Mouse (Mus musculus): ENCODE measurements at regions not wholly inside any gene's neighbourhood (a gene's known extent, or its start where the extent isn't known, plus 50 kb on each side); places are given as distances from the start of the nearest gene placed in this dataset.

- Histone ChIP-seq H3K4me3 (no peak overlapping the region), H3K36me3 (no peaks in the 10 kb centered on the region), H3K4me2 (no peak overlapping the region), H3K27me3 (replicated peaks) (no peaks in the 10 kb centered on the region; the same call in 1 of the 2 replicates), H3K4me1 (replicated peaks) (no peaks in the 10 kb centered on the region), H3K27ac (ENCODE audit: poor library complexity, severe bottlenecking) (no peak overlapping the region), H3K9ac (no peak overlapping the region), H3K9me3 (replicated peaks) (no peaks in the 10 kb centered on the region)
- 88% methylated on average over 5 of the region's 5 CpGs for WGBS
- ATAC-seq (ENCODE audit: insufficient number of reproducible peaks, low FRiP score), result no peak
Observed at GRCm38 (mm10) chr9:32815473-32815872, 179.5 kb downstream of the Ets1 start.

GRCm38 (mm10) chr9:32816649-32817425, 180.8 kb downstream of the Ets1 start:
- Histone ChIP-seq H3K4me2 (no peak overlapping the region), H3K27ac (ENCODE audit: poor library complexity, severe bottlenecking) (no peak overlapping the region), H3K4me3 (no peak overlapping the region), H3K4me1 (replicated peaks) (no peaks in the 10 kb centered on the region), H3K9me3 (replicated peaks) (no peaks in the 10 kb centered on the region), H3K36me3 (no peaks in the 10 kb centered on the region), H3K27me3 (replicated peaks) (no peaks in the 10 kb centered on the region; the same call in 1 of the 2 replicates), H3K9ac (no peak overlapping the region)
- ATAC-seq (ENCODE audit: insufficient number of reproducible peaks, low FRiP score), result no peak
- 72% methylated on average over 9 of the region's 9 CpGs for WGBS

DNA sequence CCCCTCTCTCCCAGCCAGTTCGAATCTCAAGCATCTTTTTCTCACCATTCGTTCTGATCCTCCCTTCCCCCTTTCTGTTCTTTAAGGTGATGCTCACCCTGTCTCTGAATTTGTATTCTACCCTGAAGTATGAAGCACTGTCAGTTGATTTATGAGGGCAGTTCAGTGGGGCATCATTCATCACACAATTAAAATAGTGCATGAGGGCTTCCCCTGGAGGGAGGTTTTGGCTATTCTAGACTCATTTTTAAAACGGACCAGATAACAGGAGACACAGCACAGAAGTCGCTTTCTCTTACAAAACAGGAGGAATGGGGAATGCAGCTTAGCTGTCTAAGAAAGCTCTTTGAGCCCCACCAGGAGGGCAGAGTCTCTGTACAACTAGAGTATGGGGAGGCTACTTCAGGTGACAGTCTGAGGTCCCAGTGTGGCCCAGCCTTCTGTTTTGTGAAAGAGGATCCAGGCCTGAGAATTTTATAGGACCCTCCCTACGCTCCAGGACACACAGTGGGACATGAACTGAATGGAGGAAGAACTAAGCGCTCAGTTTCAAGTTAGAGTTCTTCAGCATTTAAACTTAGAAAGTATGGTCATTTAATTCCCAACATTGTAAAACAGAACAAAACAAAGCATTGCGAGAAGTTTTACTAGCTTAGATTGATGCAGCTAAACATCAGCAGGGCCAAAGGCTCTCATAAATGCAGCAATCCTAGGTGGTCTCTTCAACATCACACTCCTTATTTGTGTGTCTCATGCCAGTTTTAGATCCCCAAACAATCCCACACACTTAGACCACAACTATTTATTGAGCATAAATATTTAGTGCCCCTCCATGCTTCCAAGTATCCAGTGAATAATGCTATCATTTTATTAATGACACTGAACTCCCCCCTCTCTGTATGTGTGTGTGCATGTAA, 181.7 kb downstream of the Ets1 start:
- no peaks in the 10 kb centered on the region; the same call in 1 of the 2 replicates for H3K27me3 ChIP-seq (replicated peaks)
- no peak for ATAC-seq (ENCODE audit: insufficient number of reproducible peaks, low FRiP score)
- H3K36me3 ChIP-seq, result no peaks in the 10 kb centered on the region
- H3K4me2 ChIP-seq, result no peak overlapping the region
- 66% methylated on average over 7 of the region's 7 CpGs for WGBS
- H3K4me3 ChIP-seq, result no peak overlapping the region
- H3K9ac ChIP-seq, result no peak overlapping the region
- H3K9me3 ChIP-seq (replicated peaks), result no peaks in the 10 kb centered on the region
- no peak overlapping the region for H3K27ac ChIP-seq (ENCODE audit: poor library complexity, severe bottlenecking)
- no peaks in the 10 kb centered on the region for H3K4me1 ChIP-seq (replicated peaks)

DNA sequence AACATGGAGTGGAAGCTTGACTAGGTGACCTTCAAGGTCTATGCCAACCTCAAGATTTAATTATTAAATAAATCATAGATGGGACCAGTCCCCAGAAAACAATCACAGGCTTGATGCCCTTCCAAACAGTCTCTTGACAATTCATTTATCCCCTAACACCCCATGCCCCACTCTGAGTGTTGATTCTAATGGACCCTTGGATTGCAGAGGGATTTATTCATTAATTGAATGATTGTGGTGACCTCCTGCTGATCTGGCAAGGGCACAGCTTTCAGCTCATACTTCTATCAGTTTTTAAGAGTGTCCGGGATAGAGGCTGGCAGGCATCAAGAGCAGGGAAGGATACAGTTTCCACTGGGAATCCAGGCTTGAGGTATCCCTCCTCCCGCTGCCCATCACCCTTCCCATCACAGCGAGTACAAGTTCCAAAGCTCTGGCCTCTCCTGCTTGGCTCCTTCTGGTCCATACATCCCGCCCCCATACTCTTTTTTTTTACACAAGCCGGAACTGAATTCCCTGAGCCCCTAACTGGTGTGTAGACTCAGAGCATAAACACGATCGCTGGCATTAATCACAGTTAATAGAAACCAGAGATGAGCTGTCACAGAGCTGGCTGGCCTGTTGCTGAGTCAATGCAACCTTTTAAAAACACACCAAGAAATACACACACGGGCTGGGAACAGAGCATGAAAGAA, 187.6 kb downstream of the Ets1 start:
- H3K9me3 ChIP-seq (replicated peaks), result no peaks in the 10 kb centered on the region
- no peak for ATAC-seq (ENCODE audit: insufficient number of reproducible peaks, low FRiP score)
- H3K4me1 ChIP-seq (replicated peaks), result 0 out of 2 replicates have a peak, but pooled peaks cover 5% of the 10 kb centered on the region
- H3K27me3 ChIP-seq (replicated peaks), result no peaks in the 10 kb centered on the region
- H3K27ac ChIP-seq (ENCODE audit: poor library complexity, severe bottlenecking), result 0 out of 2 replicates have a peak overlapping the region, but pooled peaks have one; percentile 6
- H3K4me3 ChIP-seq, result no peak overlapping the region
- 34% methylated on average over 8 of the region's 8 CpGs for WGBS
- no peak overlapping the region for H3K4me2 ChIP-seq
- H3K36me3 ChIP-seq, result no peaks in the 10 kb centered on the region
- H3K9ac ChIP-seq, result no peak overlapping the region

GRCm38 (mm10) chr9:32824134-32824531, 188.1 kb downstream of the Ets1 start:
- Histone ChIP-seq H3K4me3 (no peak overlapping the region), H3K4me2 (no peak overlapping the region), H3K9ac (no peak overlapping the region), H3K36me3 (no peaks in the 10 kb centered on the region), H3K27me3 (replicated peaks) (no peaks in the 10 kb centered on the region), H3K9me3 (replicated peaks) (no peaks in the 10 kb centered on the region), H3K4me1 (replicated peaks) (0 out of 2 replicates have a peak, but pooled peaks cover 5% of the 10 kb centered on the region), H3K27ac (ENCODE audit: poor library complexity, severe bottlenecking) (0 out of 2 replicates have a peak overlapping the region, but pooled peaks have one; percentile 33)
- WGBS, result 67% methylated on average over 6 of the region's 6 CpGs
- ATAC-seq (ENCODE audit: insufficient number of reproducible peaks, low FRiP score), result no peak

DNA sequence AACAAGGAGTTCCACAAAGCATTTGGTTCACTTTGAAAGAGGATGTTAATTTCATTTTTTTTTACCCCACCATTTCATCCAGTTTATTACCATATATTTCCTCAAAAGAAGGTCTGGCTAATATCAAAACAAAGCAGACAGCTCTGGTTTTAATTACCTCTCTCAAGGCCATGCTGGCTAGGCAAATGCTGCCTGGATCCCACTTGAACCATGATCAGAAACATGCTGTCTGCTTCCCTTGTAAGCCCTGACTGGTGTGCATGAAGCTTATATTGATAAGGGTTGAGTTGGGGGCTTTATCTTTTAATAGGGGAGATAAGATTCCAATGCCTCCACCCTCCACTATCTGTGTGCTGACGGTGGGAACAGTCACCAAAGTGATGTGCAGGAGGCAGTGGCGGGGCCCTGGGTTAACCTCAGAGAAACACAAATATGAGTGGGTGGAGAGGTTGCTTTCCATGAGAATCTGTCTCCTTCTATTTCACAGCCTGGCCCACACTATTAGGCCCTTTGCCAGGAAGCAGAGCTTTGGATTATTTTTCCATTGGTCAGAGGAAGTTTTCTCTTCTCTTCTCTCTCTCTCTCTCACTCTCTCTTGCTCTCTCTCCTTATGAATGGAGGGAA, 194.4 kb downstream of the Ets1 start:
- H3K36me3 ChIP-seq, result no peaks in the 10 kb centered on the region
- H3K27ac ChIP-seq (ENCODE audit: poor library complexity, severe bottlenecking), result peak overlapping the region; percentile 56
- peak; percentile 82 for ATAC-seq (ENCODE audit: insufficient number of reproducible peaks, low FRiP score)
- H3K9me3 ChIP-seq (replicated peaks), result no peaks in the 10 kb centered on the region
- 5% methylated on average over 2 of the region's 2 CpGs for WGBS
- H3K4me3 ChIP-seq, result no peak overlapping the region
- no peak overlapping the region for H3K4me2 ChIP-seq
- H3K27me3 ChIP-seq (replicated peaks), result no peaks in the 10 kb centered on the region
- H3K9ac ChIP-seq, result no peak overlapping the region
- peaks cover 23% of the 10 kb centered on the region for H3K4me1 ChIP-seq (replicated peaks)

DNA sequence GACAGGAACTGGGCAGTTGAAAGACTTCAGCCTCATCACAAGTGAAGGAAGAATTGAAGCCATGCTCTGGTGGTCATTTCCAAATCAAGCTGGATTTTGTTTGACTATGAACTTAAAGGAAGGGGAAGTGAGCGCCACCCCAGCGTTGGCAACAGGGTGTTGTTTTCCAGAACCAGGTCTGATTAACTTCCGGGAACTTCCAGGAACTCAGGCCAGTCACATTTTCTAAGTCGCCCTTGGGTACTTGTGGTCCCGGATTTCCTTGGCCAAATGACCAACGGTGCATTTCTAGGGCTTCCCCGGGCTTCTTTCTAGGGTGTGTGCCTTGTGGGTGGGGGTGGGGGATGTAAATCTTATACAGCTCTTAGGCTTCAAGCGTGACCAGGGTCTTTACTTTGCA, 197.4 kb downstream of the Ets1 start:
- WGBS, result 78% methylated on average over 8 of the region's 8 CpGs
- 0 out of 2 replicates have a peak, but pooled peaks cover 6% of the 10 kb centered on the region for H3K9me3 ChIP-seq (replicated peaks)
- H3K4me1 ChIP-seq (replicated peaks), result peaks cover 36% of the 10 kb centered on the region
- no peaks in the 10 kb centered on the region for H3K27me3 ChIP-seq (replicated peaks)
- no peak overlapping the region for H3K9ac ChIP-seq
- no peaks in the 10 kb centered on the region for H3K36me3 ChIP-seq
- no peak overlapping the region for H3K4me2 ChIP-seq
- H3K27ac ChIP-seq (ENCODE audit: poor library complexity, severe bottlenecking), result peak overlapping the region; percentile 68
- H3K4me3 ChIP-seq, result no peak overlapping the region
- no peak for ATAC-seq (ENCODE audit: insufficient number of reproducible peaks, low FRiP score)

DNA sequence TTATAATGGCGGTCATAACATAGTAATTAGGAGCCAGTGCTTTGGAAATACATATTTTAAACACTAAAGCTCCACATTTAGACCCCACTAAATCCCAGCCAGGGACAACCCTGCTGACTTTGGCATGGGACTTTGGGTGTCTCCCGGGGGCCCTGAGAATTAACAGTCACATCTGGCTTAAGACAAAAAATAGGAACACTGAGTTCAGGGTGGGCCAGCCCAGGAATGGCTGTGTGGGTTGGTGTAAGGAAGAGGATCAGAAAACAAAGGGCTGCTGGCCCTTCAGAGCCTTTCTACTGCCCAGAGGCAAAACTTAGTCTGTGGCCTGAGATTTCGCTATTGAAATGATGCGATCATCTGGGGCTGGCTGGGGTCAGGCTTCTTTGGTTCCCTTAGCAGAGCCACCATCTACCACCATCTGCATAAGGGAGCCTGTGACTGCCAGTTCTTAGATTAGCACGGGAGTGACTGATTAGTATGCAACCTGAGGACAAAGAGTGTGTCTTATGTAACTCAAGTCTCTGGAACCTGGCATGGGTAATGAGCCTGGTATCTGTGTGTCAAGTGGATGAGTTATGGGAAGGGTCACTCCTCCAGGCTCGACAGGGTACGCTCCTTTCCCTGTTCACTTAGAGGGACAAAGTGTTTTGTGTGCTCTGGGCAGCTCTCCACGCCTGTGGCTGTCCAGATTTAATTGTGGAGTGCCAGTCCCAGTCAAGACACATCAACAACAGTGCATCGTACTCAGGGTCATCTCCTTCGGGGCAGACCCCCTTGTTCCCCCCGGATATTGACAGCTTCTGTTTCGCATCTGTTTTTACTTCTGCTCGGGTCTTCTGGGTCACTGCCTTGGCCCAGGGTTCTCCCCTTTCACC, 199.0 kb downstream of the Ets1 start:
- Histone ChIP-seq H3K4me1 (replicated peaks) (peaks cover 33% of the 10 kb centered on the region), H3K9ac (no peak overlapping the region), H3K9me3 (replicated peaks) (0 out of 2 replicates have a peak, but pooled peaks cover 6% of the 10 kb centered on the region), H3K4me2 (peak overlapping the region; percentile 33; the same call in 1 of the 2 replicates), H3K4me3 (no peak overlapping the region), H3K36me3 (no peaks in the 10 kb centered on the region), H3K27me3 (replicated peaks) (no peaks in the 10 kb centered on the region), H3K27ac (ENCODE audit: poor library complexity, severe bottlenecking) (no peak overlapping the region)
- ATAC-seq (ENCODE audit: insufficient number of reproducible peaks, low FRiP score), result no peak
- 40% methylated on average over 13 of the region's 13 CpGs for WGBS

- 17% methylated on average over 4 of the region's 4 CpGs for WGBS
- Histone ChIP-seq H3K4me1 (replicated peaks) (peaks cover 29% of the 10 kb centered on the region), H3K4me3 (no peak overlapping the region), H3K4me2 (peak overlapping the region; percentile 33; the same call in 1 of the 2 replicates), H3K9me3 (replicated peaks) (0 out of 2 replicates have a peak, but pooled peaks cover 6% of the 10 kb centered on the region), H3K36me3 (no peaks in the 10 kb centered on the region), H3K27ac (ENCODE audit: poor library complexity, severe bottlenecking) (no peak overlapping the region), H3K27me3 (replicated peaks) (no peaks in the 10 kb centered on the region), H3K9ac (no peak overlapping the region)
- ATAC-seq (ENCODE audit: insufficient number of reproducible peaks, low FRiP score), result no peak
Observed at GRCm38 (mm10) chr9:32835626-32835971, 199.6 kb downstream of the Ets1 start.

GRCm38 (mm10) chr9:32836371-32836770, 200.3 kb downstream of the Ets1 start:
- ATAC-seq (ENCODE audit: insufficient number of reproducible peaks, low FRiP score), result no peak
- H3K9ac ChIP-seq, result no peak overlapping the region
- no peaks in the 10 kb centered on the region for H3K27me3 ChIP-seq (replicated peaks)
- WGBS, result 45% methylated on average over 5 of the region's 5 CpGs
- no peaks in the 10 kb centered on the region for H3K36me3 ChIP-seq
- 0 out of 2 replicates have a peak, but pooled peaks cover 6% of the 10 kb centered on the region for H3K9me3 ChIP-seq (replicated peaks)
- H3K4me3 ChIP-seq, result no peak overlapping the region
- peaks cover 26% of the 10 kb centered on the region for H3K4me1 ChIP-seq (replicated peaks)
- H3K27ac ChIP-seq (ENCODE audit: poor library complexity, severe bottlenecking), result no peak overlapping the region
- no peak overlapping the region for H3K4me2 ChIP-seq

Measured in heart, embryonic 12.5 days (tissue).